Mouse (Mus musculus): ENCODE results near the gene Ank. TPM values are rescaled to one million over a fixed set of nuclear protein-coding genes. Genes with fewer than 3 reads are reported as not detected.
"Not testable (repeated sequence)": the region's sequence is repeated elsewhere in the genome, so short reads cannot be mapped to it uniquely, and the experiment has no call there.

Ank gene
- total RNA-seq, 1 experiment = 12.0 TPM

DNA sequence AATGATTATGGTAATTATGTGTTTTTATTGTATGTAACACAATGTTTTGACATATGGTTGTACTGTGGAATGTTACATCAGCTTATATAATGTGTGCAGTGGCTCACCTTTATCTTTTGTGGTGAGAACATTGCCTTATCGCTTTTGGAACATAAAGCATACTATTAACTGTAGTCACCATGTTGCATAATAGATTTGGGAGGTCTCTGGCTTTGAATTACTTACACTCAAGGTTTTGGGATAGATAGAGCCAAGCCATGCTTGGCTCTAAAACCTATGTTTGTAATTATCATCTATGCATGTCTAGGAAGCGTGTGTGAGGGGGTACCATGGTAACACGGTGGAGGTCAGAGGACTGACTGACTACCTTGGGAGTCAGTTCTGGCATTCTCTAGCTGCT lies 14.7 kb upstream of the Ank start:
- Histone ChIP-seq H3K36me3 (ENCODE audit: control insufficient read depth, insufficient read depth, low read length, poor library complexity, severe bottlenecking) (no peaks in the 10 kb centered on the region), H3K4me1 (ENCODE audit: control insufficient read depth in 2 of 2, insufficient read depth in 2 of 2, low read length in 2 of 2, poor library complexity in 1 of 2) (peaks cover 0 to 2% of the 10 kb centered on the region in 2 experiments; a peak in 1 of 4 replicates), H3K9me3 (ENCODE audit: control insufficient read depth, insufficient read depth, low read depth, low read length) (no peaks in the 10 kb centered on the region), H3K4me3 (ENCODE audit: insufficient read depth in 1 of 2, low read depth in 1 of 2, low read length in 2 of 2, poor library complexity in 1 of 2, severe bottlenecking in 1 of 2) (no peak overlapping the region), H3K27ac (ENCODE audit: insufficient read depth, low read depth, low read length, poor library complexity, severe bottlenecking) (no peak overlapping the region), H3K9ac (ENCODE audit: insufficient read depth, low read depth, low read length, poor library complexity, severe bottlenecking) (no peak overlapping the region)
- TF ChIP-seq HCFC1 (IDR thresholded peaks at IDR 0.05; ENCODE audit: borderline replicate concordance, insufficient read depth, low read length) (no peak), CHD2 (IDR thresholded peaks at IDR 0.05; ENCODE audit: low read depth, low read length) (no peak), ZNF384 (IDR thresholded peaks at IDR 0.05; ENCODE audit: low read depth, low read length) (no peak), ZC3H11A (IDR thresholded peaks at IDR 0.05; ENCODE audit: borderline replicate concordance, low read depth, low read length) (no peak), MAFK (IDR thresholded peaks at IDR 0.05; ENCODE audit: insufficient read depth, low read depth, low read length) (no peak)
- in situ Hi-C loops (cut with MboI; ENCODE audit: low sequenced_read_pairs in 2 of 2, unreplicated experiment in 2 of 2) = no loop called here
- DNase-seq (ENCODE audit: low read depth, low spot score) = no peak

DNA sequence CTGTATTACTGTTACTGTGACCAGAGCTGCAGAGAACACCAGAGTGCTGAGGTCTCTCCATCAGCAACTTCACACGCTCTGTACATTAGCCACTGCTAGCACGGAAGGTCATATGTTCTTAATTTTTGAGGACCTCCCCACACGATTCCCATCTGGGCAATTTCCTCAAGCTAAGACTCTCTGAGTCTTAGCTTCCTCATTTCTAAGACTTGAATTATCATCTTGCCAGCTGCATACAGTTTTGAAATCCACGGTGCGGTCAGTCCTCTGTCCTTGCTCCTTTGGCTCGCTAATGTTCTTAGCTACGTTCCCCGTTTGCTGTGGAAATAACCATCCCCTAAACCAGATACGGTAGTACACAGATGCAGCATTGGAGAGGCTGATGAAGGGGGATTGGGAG lies 14.0 kb upstream of the Ank start:
- H3K4me3 ChIP-seq (ENCODE audit: insufficient read depth in 1 of 2, low read depth in 1 of 2, low read length in 2 of 2, poor library complexity in 1 of 2, severe bottlenecking in 1 of 2) = no peak overlapping the region
- DNase-seq (ENCODE audit: low read depth, low spot score) = no peak
- H3K9ac ChIP-seq (ENCODE audit: insufficient read depth, low read depth, low read length, poor library complexity, severe bottlenecking) = no peak overlapping the region
- TF ChIP-seq CHD2 (IDR thresholded peaks at IDR 0.05; ENCODE audit: low read depth, low read length) (no peak), HCFC1 (IDR thresholded peaks at IDR 0.05; ENCODE audit: borderline replicate concordance, insufficient read depth, low read length) (no peak), ZC3H11A (IDR thresholded peaks at IDR 0.05; ENCODE audit: borderline replicate concordance, low read depth, low read length) (no peak), ZNF384 (IDR thresholded peaks at IDR 0.05; ENCODE audit: low read depth, low read length) (no peak), MAFK (IDR thresholded peaks at IDR 0.05; ENCODE audit: insufficient read depth, low read depth, low read length) (no peak)
- H3K27ac ChIP-seq (ENCODE audit: insufficient read depth, low read depth, low read length, poor library complexity, severe bottlenecking) = no peak overlapping the region
- H3K4me1 ChIP-seq (ENCODE audit: control insufficient read depth in 2 of 2, insufficient read depth in 2 of 2, low read length in 2 of 2, poor library complexity in 1 of 2) = peaks cover 0 to 4% of the 10 kb centered on the region in 2 experiments; a peak in 1 of 4 replicates
- no peaks in the 10 kb centered on the region for H3K9me3 ChIP-seq (ENCODE audit: control insufficient read depth, insufficient read depth, low read depth, low read length)
- no peaks in the 10 kb centered on the region for H3K36me3 ChIP-seq (ENCODE audit: control insufficient read depth, insufficient read depth, low read length, poor library complexity, severe bottlenecking)
- in situ Hi-C loops (cut with MboI; ENCODE audit: low sequenced_read_pairs in 2 of 2, unreplicated experiment in 2 of 2) = no loop called here

DNA sequence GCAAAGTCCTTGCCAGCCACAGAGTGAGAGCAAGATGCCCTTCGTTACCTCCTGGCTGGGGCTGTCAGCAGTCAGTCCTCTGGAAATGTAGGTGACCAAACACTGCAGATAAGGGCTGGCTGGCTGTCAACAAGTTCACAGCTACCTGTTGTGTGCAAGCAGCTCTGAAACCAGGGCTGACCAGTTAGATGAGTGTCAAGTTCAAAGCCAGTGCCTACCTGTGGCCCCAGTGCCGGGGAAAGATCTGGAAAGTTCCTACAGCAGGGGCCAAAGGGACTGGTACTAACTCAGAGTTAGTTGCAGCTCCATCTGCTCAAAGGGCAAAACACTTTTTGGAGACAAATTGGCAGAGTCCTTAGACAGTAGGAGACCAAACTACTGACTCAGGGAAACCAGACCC lies 9.5 kb upstream of the Ank start:
- Histone ChIP-seq H3K4me3 (ENCODE audit: insufficient read depth in 1 of 2, low read depth in 1 of 2, low read length in 2 of 2, poor library complexity in 1 of 2, severe bottlenecking in 1 of 2) (no peak overlapping the region), H3K36me3 (ENCODE audit: control insufficient read depth, insufficient read depth, low read length, poor library complexity, severe bottlenecking) (no peaks in the 10 kb centered on the region), H3K27ac (ENCODE audit: insufficient read depth, low read depth, low read length, poor library complexity, severe bottlenecking) (no peak overlapping the region; the same call in 1 of the 2 replicates), H3K4me1 (ENCODE audit: control insufficient read depth in 2 of 2, insufficient read depth in 2 of 2, low read length in 2 of 2, poor library complexity in 1 of 2) (peaks cover 0 to 2% of the 10 kb centered on the region in 2 experiments; a peak in 1 of 4 replicates), H3K9me3 (ENCODE audit: control insufficient read depth, insufficient read depth, low read depth, low read length) (no peaks in the 10 kb centered on the region), H3K9ac (ENCODE audit: insufficient read depth, low read depth, low read length, poor library complexity, severe bottlenecking) (no peak overlapping the region)
- in situ Hi-C loops (cut with MboI; ENCODE audit: low sequenced_read_pairs in 2 of 2, unreplicated experiment in 2 of 2) = no loop called here
- TF ChIP-seq HCFC1 (IDR thresholded peaks at IDR 0.05; ENCODE audit: borderline replicate concordance, insufficient read depth, low read length) = no peak
- no peak for TF ChIP-seq MAFK (IDR thresholded peaks at IDR 0.05; ENCODE audit: insufficient read depth, low read depth, low read length)
- no peak for TF ChIP-seq ZNF384 (IDR thresholded peaks at IDR 0.05; ENCODE audit: low read depth, low read length)
- no peak for TF ChIP-seq ZC3H11A (IDR thresholded peaks at IDR 0.05; ENCODE audit: borderline replicate concordance, low read depth, low read length)
- TF ChIP-seq CHD2 (IDR thresholded peaks at IDR 0.05; ENCODE audit: low read depth, low read length) = no peak
- no peak for DNase-seq (ENCODE audit: low read depth, low spot score)

DNA sequence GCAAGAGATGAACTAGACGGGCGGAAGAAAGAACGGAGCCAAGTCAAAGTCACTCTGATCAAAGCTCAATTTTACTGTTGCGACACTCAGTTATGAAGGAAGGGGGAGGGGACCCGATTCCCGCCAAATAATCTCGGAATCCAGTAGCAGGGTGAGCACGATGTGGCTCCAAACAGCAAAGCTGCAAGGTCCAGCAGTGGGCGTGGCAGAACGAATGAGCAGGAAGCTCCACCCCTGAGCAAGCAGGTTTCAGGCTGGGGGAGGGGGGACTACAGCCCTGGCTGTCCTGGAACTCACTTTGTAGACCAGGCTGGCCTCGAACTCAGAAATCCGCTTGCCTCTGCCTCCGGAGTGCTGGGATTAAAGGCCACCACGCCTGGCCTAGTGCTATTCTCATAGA lies 6.7 kb upstream of the Ank start:
- H3K9me3 ChIP-seq (ENCODE audit: control insufficient read depth, insufficient read depth, low read depth, low read length); H3K9ac ChIP-seq (ENCODE audit: insufficient read depth, low read depth, low read length, poor library complexity, severe bottlenecking); H3K4me1 ChIP-seq (ENCODE audit: control insufficient read depth in 2 of 2, insufficient read depth in 2 of 2, low read length in 2 of 2, poor library complexity in 1 of 2); H3K4me3 ChIP-seq (ENCODE audit: insufficient read depth in 1 of 2, low read depth in 1 of 2, low read length in 2 of 2, poor library complexity in 1 of 2, severe bottlenecking in 1 of 2); H3K27ac ChIP-seq (ENCODE audit: insufficient read depth, low read depth, low read length, poor library complexity, severe bottlenecking); DNase-seq (ENCODE audit: low read depth, low spot score); in situ Hi-C loops (cut with MboI; ENCODE audit: low sequenced_read_pairs in 2 of 2, unreplicated experiment in 2 of 2); H3K36me3 ChIP-seq (ENCODE audit: control insufficient read depth, insufficient read depth, low read length, poor library complexity, severe bottlenecking): not testable (repeated sequence)

Measured in ES-E14 (cell line).